Mouse (Mus musculus) stomach, postnatal 0 days (tissue): ENCODE results near the gene Asb6. TPM values are rescaled to one million over a fixed set of nuclear protein-coding genes. Genes with fewer than 3 reads are reported as not detected.
A peak's percentile ranks its signal among the peaks of the same experiment; 100 is the strongest.

ENCODE experiments used
- ATAC-seq: fragments of 200-750 bp; cut with Nextera tagmentation; 2 replicates; pipeline ENCODE4 v1.8.0; 2017; ENCODE audit not compliant: low FRiP score, low TSS enrichment
- DNase-seq: peaks from one replicate; pipeline ENCODE4 v3.0.0-alpha.2; 2016; ENCODE audit warnings: low spot score
- H3K27ac ChIP-seq: fragments of 300-500 bp; sonication (generic); replicated peaks from 2 replicates; pipeline ENCODE4 v1.5.1; 2014; ENCODE audit warnings: mild to moderate bottlenecking, control low read depth
- H3K27me3 ChIP-seq: fragments of 300-500 bp; sonication (generic); 2 replicates; pipeline ENCODE4 v1.6.1; 2014; ENCODE audit warnings: low read length; ENCODE audit not compliant: control insufficient read depth, insufficient read depth
- H3K36me3 ChIP-seq: fragments of 300-500 bp; sonication (generic); 2 replicates; pipeline ENCODE4 v1.6.1; 2014; ENCODE audit warnings: low read length, mixed read lengths; ENCODE audit not compliant: control insufficient read depth, insufficient read depth
- H3K4me1 ChIP-seq: fragments of 300-500 bp; sonication (generic); replicated peaks from 2 replicates; pipeline ENCODE4 v1.6.1; 2014; ENCODE audit warnings: antibody characterized with exemption; ENCODE audit not compliant: control insufficient read depth, insufficient read depth
- H3K4me2 ChIP-seq: fragments of 300-500 bp; sonication (generic); replicated peaks from 2 replicates; pipeline ENCODE4 v1.6.1; 2014; ENCODE audit warnings: low read depth, mild to moderate bottlenecking, control low read depth, moderate library complexity
- H3K4me3 ChIP-seq: fragments of 300-500 bp; sonication (generic); 2 replicates; pipeline ENCODE4 v1.5.1; 2014; ENCODE audit warnings: low read depth, low read length, control low read depth
- H3K9ac ChIP-seq: fragments of 300-500 bp; sonication (generic); 2 replicates; pipeline ENCODE4 v1.6.1; 2014; ENCODE audit warnings: mild to moderate bottlenecking, low read length, control low read depth, mixed read lengths
- H3K9me3 ChIP-seq: fragments of 300-500 bp; sonication (generic); 2 replicates; pipeline ENCODE4 v1.6.1; 2016; ENCODE audit warnings: low read length; ENCODE audit not compliant: control insufficient read depth
- CTCF ChIP-seq: IDR thresholded peaks from 2 replicates; pipeline ENCODE4 v1.5.1; 2016; ENCODE audit warnings: antibody characterized with exemption, low read depth, mild to moderate bottlenecking, moderate library complexity
- EP300 ChIP-seq: optimal IDR thresholded peaks from 2 replicates; pipeline ENCODE3; 2016; ENCODE audit warnings: antibody characterized with exemption
- WGBS: fragments of 180-500 bp; shearing (Covaris S2); extraction: QIAGEN DNeasy Blood & Tissue Kit; methylation state at CpG from one replicate; pipeline ENCODE4 v1.1.7; 2014; 5-methylcytosine and 5-hydroxymethylcytosine counted together
- polyA plus RNA-seq: library from polyadenylated mRNA; unstranded; fragments of >200 nt; fragmentation: Nextera tagmentation; extraction: Ambion mirVana; gene quantifications from 2 replicates; pipeline ENCODE4 v1.2.1, GENCODE M21; 2015

The Asb6 gene
- polyA plus RNA-seq, 1 experiment from 2014 or later: 17.2 TPM

DNA sequence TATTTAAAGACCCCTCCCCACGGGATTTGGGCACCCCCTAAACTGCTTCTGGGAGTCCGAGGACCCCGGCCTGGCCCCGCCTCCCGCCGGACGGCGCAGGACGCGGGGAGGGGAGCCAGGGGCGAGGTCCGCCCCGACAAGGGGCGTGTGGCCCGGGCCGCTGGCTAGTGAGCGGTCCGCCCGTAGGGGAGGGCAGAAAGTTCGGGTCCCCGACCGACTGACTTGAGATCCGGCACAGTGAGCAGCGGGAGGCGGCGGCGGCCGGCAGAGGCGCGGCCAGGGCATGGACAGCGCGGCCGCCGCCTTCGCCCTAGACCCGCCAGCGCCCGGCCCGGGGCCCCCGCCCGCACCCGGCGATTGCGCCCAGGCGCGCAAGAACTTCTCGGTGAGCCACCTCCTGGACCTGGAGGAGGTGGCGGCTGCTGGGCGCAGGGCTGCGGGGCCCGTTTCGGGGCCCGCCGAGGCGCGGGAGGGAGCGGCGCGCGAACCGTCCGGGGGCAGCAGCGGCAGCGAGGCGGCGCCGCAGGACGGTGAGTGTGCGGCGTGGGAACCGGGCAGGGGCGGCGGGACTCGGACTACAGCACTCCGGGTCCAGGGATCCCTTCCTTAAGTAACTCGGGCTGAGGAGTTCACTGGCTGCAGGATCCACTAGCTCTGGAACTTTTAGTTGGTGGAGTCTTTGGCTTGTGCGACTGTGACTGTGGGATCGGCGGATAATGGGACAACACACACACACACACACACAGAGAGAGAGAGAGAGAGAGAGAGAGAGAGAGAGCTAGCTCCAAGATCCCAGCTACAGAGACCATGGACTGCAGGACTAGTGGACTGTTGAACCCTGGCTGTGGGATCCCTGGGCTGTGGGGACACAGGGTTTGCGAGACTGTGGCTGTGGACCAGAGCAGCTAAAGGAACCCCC, 15.3 kb upstream of the Asb6 start:
- Histone ChIP-seq H3K4me1 (no peaks in the 10 kb centered on the region), H3K9me3 (no peaks in the 10 kb centered on the region), H3K9ac (peak overlapping the region; percentile 62), H3K27me3 (no peaks in the 10 kb centered on the region), H3K27ac (no peak overlapping the region), H3K4me2 (peak overlapping the region; percentile 87), H3K4me3 (peak overlapping the region; percentile 57), H3K36me3 (no peaks in the 10 kb centered on the region)
- peak; percentile 47 for DNase-seq
- TF ChIP-seq CTCF (no peak; the same call in 1 of the 2 replicates), EP300 (no peak)
- 2% methylated on average over 70 of the region's 80 CpGs for WGBS
- ATAC-seq: peak; percentile 52

DNA sequence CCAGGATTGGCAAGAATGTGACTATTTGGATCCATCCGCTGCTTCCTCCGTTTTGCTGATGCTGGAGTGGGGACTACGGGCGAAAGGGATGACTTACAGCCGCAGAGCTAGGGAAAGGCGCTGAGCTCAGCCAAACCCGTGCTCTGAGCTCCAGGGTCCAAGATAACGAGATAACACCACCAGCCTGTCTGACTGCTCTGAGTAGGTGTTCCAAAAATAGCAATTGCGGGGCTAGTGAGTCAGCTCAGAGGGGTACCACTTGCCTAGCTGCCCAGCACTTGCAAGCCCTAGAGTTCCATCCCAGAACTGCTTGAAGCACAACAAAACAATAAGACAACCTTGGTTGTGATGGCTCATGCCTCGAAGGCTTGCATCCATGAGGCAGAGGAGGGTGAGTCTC, 12.5 kb upstream of the Asb6 start:
- no peak for ATAC-seq
- Histone ChIP-seq H3K4me3 (no peak overlapping the region), H3K9me3 (no peaks in the 10 kb centered on the region), H3K36me3 (no peaks in the 10 kb centered on the region), H3K4me2 (no peak overlapping the region), H3K27ac (no peak overlapping the region), H3K9ac (no peak overlapping the region), H3K27me3 (no peaks in the 10 kb centered on the region), H3K4me1 (no peaks in the 10 kb centered on the region)
- TF ChIP-seq CTCF: no peak
- TF ChIP-seq EP300: no peak
- WGBS: 33% methylated on average over 10 of the region's 10 CpGs
- no peak for DNase-seq

DNA sequence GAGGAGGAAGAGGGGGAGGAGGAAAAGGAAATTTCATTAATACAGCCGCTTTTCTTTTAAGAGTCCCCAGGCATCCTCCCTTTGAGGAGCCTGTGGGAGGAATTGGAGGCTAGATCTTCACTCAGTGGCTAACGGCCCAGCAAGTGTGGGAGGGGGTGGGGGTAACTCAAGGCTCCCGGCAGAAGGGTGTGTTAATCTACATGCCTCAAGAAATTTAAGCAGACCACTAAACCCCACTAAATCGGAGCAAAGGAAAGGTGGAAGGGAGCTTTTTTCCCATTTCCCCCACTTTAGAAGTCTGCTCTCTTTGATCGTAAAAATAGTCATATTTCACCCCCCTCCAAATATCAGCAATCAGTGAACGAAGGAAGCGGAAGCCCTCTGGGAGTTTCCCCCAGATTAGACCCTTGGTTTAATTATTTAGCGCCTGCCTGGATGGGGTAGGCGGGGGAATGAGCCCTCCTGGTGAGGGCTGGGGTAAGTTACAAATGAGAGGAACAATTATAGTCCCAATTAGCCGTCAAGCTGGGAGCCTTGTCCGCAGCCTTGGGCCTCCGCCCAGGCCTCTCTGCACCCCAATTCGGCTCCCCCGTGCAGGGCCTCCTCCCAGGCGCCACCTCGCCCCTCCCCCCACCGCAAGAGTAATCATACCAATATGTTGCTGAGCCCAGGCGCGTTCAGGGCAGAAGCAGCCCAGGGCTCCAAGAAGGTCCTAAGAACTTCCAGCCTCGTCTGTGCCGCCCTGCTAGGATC, 6.3 kb upstream of the Asb6 start:
- DNase-seq: no peak
- H3K4me3 ChIP-seq: no peak overlapping the region
- no peak overlapping the region for H3K9ac ChIP-seq

DNA sequence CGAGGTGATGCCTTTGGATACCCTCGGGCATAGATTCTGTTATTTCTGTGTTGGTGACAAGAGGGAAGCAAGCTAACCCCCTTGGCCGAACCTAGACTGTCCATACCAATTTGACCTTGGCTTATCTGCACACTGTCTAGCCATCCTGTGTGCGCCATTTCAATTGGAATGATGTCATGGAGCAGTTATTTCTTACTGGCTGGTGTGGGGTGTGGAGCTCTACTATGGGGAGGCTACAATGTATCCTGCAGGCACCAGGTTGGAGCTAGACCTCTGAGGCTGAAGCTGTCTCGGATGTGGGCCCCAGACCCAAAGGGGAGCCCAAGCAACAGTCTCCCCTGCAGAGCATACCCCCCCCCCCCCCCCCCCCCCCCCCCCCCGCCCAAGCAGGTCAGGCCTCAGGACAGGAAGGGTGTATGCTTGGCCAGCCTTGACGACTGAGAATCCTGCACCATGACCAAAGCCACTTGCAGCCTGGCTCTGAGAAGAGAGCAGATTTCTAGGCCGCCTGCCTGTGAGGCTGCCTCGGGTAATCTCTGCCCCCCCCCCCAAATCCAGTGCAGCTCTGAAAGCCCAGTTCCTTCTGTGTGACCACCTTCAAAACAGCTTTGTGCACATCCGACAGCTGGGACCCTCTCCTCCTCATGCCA, 4.4 kb upstream of the Asb6 start, which contains the start of gene Prrx2:
Prrx2 (plus strand) TSS at position 600 of the 650 bp plus-strand sequence.
- H3K36me3 ChIP-seq: no peaks in the 10 kb centered on the region
- no peaks in the 10 kb centered on the region for H3K27me3 ChIP-seq
- no peak within 1 kb of the TSS for H3K4me2 ChIP-seq
- H3K27ac ChIP-seq: no peak within 1 kb of the TSS
- no peak within 1 kb of the TSS for H3K9ac ChIP-seq
- WGBS: 75% methylated on average over 8 of the region's 10 CpGs
- DNase-seq (no peak), ATAC-seq (no peak)
- no peak within 1 kb of the TSS for H3K4me3 ChIP-seq
- TF ChIP-seq EP300 (no peak), CTCF (no peak)
- H3K4me1 ChIP-seq: 0 out of 2 replicates have a peak, but pooled peaks cover 3% of the 10 kb centered on the region
- no peaks in the 10 kb centered on the region for H3K9me3 ChIP-seq

More for the DNA sequence above, 6.3 kb upstream of the Asb6 start:
- Histone ChIP-seq H3K27me3 (no peaks in the 10 kb centered on the region), H3K9me3 (no peaks in the 10 kb centered on the region), H3K36me3 (no peaks in the 10 kb centered on the region), H3K4me1 (0 out of 2 replicates have a peak, but pooled peaks cover 3% of the 10 kb centered on the region), H3K4me2 (no peak overlapping the region), H3K27ac (no peak overlapping the region)
- no peak for ATAC-seq
- TF ChIP-seq CTCF: no peak
- no peak for TF ChIP-seq EP300
- 19% methylated on average over 21 of the region's 21 CpGs for WGBS

DNA sequence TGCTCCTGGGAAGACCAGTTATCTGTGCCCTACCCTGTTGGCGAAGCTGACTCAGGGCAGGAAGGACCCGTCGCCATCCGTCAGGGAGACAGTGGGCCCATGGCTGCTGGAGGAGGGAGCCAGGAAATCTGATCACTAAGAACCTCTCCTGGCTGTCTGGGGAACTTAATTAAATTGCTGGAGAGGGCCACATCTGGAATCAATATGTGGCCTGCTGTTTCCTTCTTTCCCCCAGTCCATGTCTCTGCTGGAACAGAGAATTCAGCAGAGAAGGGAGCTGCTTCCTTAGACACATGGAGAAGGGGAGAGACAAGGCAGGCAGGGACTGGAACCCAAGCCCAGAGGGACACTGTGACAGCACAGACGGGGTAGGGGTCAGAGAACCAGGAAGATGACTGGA, 3.5 kb upstream of the Asb6 start:
- TF ChIP-seq CTCF: no peak
- TF ChIP-seq EP300: no peak
- no peak for DNase-seq
- no peaks in the 10 kb centered on the region for H3K36me3 ChIP-seq
- H3K9me3 ChIP-seq: no peaks in the 10 kb centered on the region
- ATAC-seq: no peak
- H3K4me1 ChIP-seq: 0 out of 2 replicates have a peak, but pooled peaks cover 3% of the 10 kb centered on the region
- H3K9ac ChIP-seq: no peak overlapping the region
- H3K27ac ChIP-seq: no peak overlapping the region
- no peak overlapping the region for H3K4me2 ChIP-seq
- H3K27me3 ChIP-seq: no peaks in the 10 kb centered on the region
- no peak overlapping the region for H3K4me3 ChIP-seq
- WGBS: 55% methylated on average over 5 of the region's 5 CpGs
